Mouse (Mus musculus) cerebellum, postnatal 10 days (tissue): Measurements from ENCODE around the gene Cryzl2.

ENCODE experiments used
- DNase-seq, 2 experiments: peaks; one replicate each; pipeline ENCODE4 v3.0.0; 2021; ENCODE audit warnings: mixed read lengths in 2 of 2

Gene Cryzl2

GRCm38 (mm10) chr1:157480090-157480489 is 21.7 kb downstream of the Cryzl2 start:
- no peak for DNase-seq

GRCm38 (mm10) chr1:157480901-157481300 is 22.5 kb downstream of the Cryzl2 start:
- DNase-seq: no peak

GRCm38 (mm10) chr1:157481666-157482065 is 23.3 kb downstream of the Cryzl2 start:
- DNase-seq: no peak

DNA sequence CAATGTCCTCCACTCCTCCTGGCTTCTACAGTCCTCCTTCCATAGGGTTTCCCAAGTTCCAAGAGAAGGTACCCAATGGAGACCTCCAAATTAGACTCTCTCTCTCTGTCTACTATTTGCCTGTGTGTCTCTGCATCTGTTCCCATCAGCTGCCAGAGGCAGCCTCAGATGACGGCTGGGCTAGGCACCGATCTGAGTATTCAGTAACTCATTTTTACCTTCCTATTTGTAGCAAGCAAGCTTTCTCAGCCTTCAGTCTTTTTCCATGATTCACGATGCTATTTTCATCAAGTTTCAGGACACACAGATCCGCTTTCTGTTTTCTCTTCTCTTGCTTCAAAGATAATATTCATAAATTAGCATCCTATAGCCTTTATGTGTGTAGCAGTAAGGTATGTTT is 25.8 kb downstream of the Cryzl2 start:
- no peak for DNase-seq

DNA sequence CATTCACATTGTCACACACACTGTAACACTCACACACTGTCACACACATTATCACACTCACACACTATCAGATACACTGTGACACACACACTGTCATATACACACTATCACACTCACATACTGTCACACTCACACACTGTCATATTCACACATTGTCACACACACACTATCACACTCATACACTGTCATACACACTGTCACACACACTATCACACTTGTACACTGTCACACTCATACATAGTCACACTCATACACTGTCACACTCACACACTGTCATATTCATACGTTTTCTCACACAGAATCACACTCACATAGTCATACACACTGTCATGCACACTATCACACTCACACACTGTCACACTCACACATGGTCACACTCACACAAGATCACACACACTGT is 42.3 kb downstream of the Cryzl2 start:
- no peak for DNase-seq

DNA sequence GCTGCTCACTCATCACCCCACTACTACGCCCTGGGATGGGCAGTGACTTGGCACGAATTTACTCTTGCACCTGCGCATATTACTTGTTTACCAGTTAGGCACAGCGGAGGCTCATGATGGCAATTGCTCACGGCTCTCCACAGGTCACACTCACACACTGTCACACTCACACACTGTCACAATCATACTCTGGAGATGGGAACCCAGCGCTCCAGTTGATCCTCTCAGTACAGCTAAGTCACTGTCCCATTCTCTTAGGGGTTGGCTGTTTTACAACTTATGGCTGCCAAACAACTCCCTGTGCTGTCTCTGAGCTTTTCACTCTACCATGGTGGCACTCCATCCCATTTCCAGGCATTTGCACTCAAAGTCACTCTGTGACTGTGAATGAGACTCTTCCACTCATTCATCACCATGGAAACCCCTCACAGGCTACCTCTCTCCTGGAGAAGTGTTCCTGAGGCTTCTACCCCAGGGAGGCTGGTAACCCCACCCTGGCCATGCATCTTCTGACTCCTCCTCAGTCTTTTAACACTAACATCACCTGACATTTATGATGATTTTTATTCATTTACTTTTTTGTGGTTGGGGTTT is 43.1 kb downstream of the Cryzl2 start:
- DNase-seq: no peak

GRCm38 (mm10) chr1:157503071-157503470 is 44.7 kb downstream of the Cryzl2 start:
- DNase-seq: no peak

DNA sequence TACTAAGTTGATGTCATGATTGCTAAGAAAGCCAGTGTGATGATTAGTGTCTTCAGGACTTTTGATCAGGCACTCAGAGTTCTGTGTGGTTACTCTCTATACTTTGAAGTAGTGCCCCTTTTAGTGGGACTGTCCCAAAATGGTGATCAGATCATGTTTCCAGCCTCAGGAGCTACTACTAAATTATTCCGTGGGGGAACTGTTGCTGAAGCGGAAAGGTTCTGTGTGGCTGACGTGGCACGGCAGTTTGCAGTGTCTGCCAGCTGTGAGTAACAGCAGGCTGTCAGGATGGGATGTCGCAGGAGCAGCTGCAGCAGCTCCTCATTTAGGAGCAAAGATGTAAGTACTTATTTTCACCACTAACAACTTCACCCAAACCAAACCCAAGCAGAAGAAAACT is 48.1 kb downstream of the Cryzl2 start, which contains the start of gene Sec16b:
Gene Sec16b, plus strand, starts transcription at position 207 of the 400 bp plus-strand sequence.
- no peak for DNase-seq

- DNase-seq: peak; percentile 50 to 73
These were observed 48.7 kb downstream of the Cryzl2 start for GRCm38 (mm10) chr1:157506995-157507595.

DNA sequence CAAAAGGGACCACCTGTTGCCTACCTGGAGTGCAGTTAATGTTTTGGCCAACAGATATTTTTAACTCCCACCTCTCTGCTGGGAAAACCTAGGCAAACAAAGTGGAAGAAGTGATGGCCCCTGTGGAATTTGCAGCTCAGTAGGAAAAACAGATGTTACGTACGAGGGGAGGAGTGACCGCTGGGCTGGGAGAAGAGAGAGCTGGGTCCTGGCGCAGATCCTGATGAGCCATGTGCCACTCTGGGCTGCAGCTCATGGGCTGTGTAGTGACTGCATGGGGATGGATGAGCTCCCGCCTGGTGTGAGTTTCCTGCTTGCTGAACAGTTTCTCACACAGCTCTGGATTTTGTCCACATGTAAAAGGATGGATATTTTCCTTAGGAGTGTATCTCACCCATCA is 49.4 kb downstream of the Cryzl2 start:
- DNase-seq: peak; percentile 46 to 73

GRCm38 (mm10) chr1:157512690-157513448 is 54.5 kb downstream of the Cryzl2 start:
- no peak for DNase-seq

DNA sequence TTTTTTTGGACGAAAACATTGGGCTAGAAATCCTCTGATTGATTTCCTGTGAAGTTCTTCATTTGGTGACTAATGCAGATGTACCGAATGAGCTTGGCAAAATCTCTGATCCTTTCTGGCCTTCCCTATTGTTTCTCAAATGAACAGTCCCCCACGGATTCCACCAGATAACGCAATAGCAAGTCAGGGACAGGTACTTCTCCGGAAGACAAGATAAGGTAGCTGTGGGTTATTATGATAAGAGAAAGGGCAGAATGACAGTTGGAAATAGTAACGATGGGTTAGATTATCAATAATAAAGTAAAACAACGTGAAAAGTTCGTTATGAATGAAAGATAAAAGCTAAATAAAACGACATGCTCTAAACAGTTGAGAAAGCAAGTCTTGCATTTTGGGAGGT is 55.2 kb downstream of the Cryzl2 start:
- DNase-seq: no peak

DNA sequence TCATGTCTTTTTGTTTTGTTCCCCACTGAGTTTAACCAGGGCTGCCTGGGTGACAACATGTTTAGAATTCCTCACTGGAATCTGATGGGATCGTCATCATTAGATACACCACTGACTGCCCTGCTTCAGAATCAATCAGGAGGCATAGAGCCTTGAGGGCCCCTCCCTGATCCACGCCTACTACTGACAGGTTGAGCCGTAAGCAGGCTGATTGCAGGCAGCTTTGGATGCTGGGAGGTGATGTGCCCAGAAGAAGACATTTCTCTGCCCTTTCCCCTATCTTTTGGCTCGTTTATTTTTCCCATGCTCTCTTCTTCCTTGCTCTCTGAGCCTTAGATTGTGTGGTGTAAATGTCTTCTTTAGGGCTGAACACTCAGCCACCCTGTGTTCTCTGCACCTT is 55.9 kb downstream of the Cryzl2 start:
- DNase-seq: no peak

DNA sequence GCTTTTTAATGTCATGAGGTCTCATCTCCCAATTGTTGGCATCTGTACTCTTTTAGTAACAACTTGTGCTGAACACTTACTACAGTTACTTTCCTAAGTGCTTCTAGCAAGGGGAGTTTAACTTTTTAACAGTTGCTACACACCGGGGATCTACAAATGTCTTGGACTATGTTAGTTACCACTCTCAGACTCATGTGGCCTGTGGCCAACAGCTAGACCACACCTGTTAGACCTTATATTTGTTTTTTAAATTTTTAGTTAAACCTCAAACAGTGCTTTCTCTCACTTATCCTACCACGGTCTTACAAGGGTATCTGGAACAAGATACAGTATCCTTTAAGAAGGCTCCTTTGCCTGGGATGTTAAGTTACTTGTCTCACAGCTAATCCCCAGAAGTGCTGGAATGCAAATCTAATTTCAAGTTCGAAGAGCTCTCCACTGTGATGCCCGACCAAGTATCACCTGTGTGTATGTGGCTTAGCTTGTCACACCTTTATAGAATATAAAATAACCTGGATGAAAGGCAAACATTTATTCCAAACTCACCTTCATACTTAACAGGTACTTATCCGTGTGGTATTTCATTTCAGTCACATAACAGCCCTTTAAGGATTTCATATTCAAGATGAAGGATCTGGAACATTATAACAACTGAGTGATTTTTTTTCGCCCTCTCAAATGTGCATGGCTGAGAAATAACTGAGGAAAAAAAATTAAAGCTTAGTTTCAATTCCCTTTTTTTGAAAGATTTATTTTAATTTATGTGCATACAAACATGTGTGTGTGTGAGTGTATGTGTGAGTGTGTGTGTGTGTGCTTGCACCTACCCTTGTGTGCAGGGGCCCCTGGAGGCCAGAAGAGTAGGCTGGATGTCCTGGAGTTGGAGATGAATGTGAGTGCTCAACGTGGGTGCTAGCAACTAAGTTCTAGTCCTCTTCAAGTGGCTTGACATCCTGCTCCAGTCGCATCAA is 58.7 kb downstream of the Cryzl2 start:
- DNase-seq: no peak

- peak; percentile 96 to 97 for DNase-seq
These were observed 59.7 kb downstream of the Cryzl2 start for GRCm38 (mm10) chr1:157518111-157518523.

GRCm38 (mm10) chr1:157519396-157519795 is 61.0 kb downstream of the Cryzl2 start:
- DNase-seq: peak; percentile 65 to 71

DNA sequence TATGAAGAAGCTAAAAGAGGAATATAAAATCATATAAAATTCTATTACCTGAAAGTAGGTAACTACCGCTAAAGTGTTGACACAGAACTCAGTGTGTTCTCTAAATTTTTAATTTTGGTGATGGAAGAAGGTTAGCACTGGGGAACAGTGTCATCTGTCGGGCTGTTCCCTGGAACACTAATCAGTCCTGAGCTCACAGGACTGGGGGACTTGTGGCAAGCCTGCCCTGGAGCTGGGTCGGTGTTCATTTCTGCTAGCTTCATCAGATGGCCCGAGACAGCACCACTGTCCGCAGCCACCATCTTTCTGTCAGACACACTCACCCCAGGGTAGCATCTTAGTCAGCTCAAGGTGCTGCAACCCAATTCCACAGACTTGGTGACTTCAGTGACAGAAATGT is 63.9 kb downstream of the Cryzl2 start:
- no peak for DNase-seq

GRCm38 (mm10) chr1:157524775-157525174 is 66.4 kb downstream of the Cryzl2 start:
- DNase-seq: no peak

DNA sequence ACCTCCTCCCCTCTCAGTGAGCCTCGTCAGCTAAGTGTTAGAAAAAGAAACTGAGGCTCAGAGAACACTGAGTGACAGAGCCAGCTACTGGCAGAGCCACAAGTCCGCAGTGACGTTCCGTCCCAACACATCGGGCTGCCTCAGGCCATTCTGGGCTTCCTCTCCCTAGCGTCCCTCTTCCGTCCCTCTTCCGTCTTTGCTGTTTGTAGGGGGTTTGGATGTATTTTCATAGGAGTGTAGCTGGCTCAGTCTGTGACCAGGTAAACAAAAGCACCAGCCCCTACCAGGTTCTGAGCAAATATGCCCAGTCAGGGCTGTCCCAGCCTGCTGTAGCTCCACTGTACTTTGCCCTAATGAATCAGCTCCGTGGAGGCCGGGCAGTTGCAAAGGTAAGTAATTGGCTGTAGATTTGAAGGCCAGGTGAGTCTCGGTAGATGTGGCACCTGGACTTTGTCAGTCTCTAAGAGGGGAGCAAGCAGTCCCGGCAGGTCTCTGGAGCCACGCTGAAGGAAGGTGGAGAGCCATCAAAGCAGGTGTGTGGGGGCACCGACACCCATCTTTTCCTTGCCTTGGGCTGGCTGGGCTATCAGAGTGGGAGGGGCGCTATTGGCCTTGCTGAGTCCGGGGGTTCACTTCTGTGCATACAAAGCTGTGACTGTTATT is 67.4 kb downstream of the Cryzl2 start:
- DNase-seq: no peak

DNA sequence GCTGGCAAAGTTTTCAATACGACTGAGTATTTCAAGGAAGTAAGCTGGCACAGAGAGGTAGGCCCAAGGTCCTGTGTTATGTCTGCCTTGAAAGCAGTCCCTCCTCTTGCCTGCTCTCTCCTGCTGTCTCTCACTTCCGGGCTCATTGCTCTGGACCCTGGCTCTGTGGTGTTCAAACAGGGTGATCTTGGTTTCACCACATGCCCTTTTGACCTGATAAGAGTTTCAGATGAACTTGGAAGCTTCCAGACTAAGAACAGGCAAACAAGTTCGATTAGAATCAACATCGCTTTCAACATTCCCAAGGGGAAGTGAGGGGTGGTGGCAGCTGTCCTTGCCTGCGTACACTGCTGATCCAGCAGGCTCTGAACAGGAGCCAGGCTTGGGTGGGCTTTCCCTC is 68.2 kb downstream of the Cryzl2 start:
- DNase-seq: no peak

GRCm38 (mm10) chr1:157532826-157533460 is 74.6 kb downstream of the Cryzl2 start:
- peak; percentile 94 to 95 for DNase-seq

DNA sequence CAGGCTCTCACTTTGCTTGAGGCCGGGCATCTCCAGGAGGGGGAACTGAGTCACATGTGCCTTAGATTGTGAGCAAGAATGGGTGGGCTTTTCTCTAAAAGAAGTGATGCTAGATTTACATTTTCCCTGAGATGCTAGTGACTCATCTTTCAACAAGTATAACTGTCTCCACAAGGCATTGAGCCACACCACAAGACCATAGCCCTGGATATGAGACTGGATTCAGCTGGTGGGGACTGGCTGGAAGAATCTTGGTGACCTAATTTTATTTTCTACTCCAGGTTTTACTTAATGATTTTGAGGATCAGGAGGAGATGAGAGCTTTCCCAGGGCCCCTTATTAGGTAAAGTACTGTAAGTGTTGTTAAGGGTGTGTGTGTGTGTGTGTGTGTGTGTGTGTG is 77.2 kb downstream of the Cryzl2 start:
- DNase-seq: no peak
